ENCODE assay signal across 8 mouse cellular contexts in genomic region chr8:12872983-12873356, GRCm38 (mm10). TPM values are rescaled to one million over a fixed set of nuclear protein-coding genes. Genes with fewer than 3 reads are reported as not detected.
DNase-seq lines count a peak whose midpoint lies in the region; ATAC-seq and TF ChIP-seq lines count a peak whose summit lies in the region.

No protein-coding gene starts in this region.

- TF ChIP-seq EP300 in stomach, postnatal 0 days (optimal IDR thresholded peaks at IDR 0.05): no peak

- H3K27me3 ChIP-seq in thymus, adult 2 months (ENCODE audit: control insufficient read depth, insufficient read depth, low read length): no peaks in the 10 kb centered on the region
- H3K27me3 ChIP-seq in liver, embryonic 12.5 days (replicated peaks): peaks cover 86% of the 10 kb centered on the region
- H3K27me3 ChIP-seq in stomach, postnatal 0 days (ENCODE audit: control insufficient read depth, insufficient read depth, low read length): no peaks in the 10 kb centered on the region

- no peaks in the 10 kb centered on the region for H3K9me3 ChIP-seq in liver, embryonic 12.5 days (replicated peaks)
- H3K9me3 ChIP-seq in stomach, postnatal 0 days (ENCODE audit: control insufficient read depth, low read length): no peaks in the 10 kb centered on the region

- peaks cover 39% of the 10 kb centered on the region for H3K4me1 ChIP-seq in thymus, adult 2 months (replicated peaks; ENCODE audit: control insufficient read depth, insufficient read depth, low read length)
- peaks cover 13% of the 10 kb centered on the region for H3K4me1 ChIP-seq in liver, embryonic 12.5 days
- peaks cover 4% of the 10 kb centered on the region; the same call in 1 of the 2 replicates for H3K4me1 ChIP-seq in stomach, postnatal 0 days (replicated peaks; ENCODE audit: control insufficient read depth, insufficient read depth)

- peak overlapping the region; percentile 57; the same call in 1 of the 2 replicates for H3K9ac ChIP-seq in liver, embryonic 12.5 days
- no peak overlapping the region; the same call in 1 of the 2 replicates for H3K9ac ChIP-seq in stomach, postnatal 0 days (ENCODE audit: low read length)

- H3K36me3 ChIP-seq in thymus, adult 2 months (ENCODE audit: control insufficient read depth, insufficient read depth, low read length): no peaks in the 10 kb centered on the region
- H3K36me3 ChIP-seq in liver, embryonic 12.5 days: no peaks in the 10 kb centered on the region
- no peaks in the 10 kb centered on the region for H3K36me3 ChIP-seq in stomach, postnatal 0 days (ENCODE audit: control insufficient read depth, insufficient read depth, low read length)

- 0 out of 2 replicates have a peak, but pooled peaks have one; percentile 11 for ATAC-seq in liver, embryonic 12.5 days
- ATAC-seq in stomach, postnatal 0 days (ENCODE audit: low FRiP score, low TSS enrichment): no peak

- H3K27ac ChIP-seq in thymus, adult 2 months (ENCODE audit: control insufficient read depth, insufficient read depth, low read length): no peak overlapping the region
- H3K27ac ChIP-seq in liver, embryonic 12.5 days: no peak overlapping the region
- H3K27ac ChIP-seq in stomach, postnatal 0 days (replicated peaks): no peak overlapping the region

- H3K4me3 ChIP-seq in thymus, adult 2 months (ENCODE audit: control insufficient read depth, insufficient read depth, low read length): peak overlapping the region; percentile 57
- H3K4me3 ChIP-seq in liver, embryonic 12.5 days: peak overlapping the region; percentile 59
- H3K4me3 ChIP-seq in stomach, postnatal 0 days (ENCODE audit: low read depth, low read length): peak overlapping the region; percentile 38; the same call in 1 of the 2 replicates

- peak; percentile 40 for DNase-seq in embryo, embryonic 10.5 days (ENCODE audit: low spot score)
- no peak for DNase-seq in embryo, embryonic 9.5 days (ENCODE audit: extremely low spot score)
- no peak for DNase-seq in thymus, adult 2 months
- DNase-seq in thymus, postnatal 4 days: no peak
- no peak for DNase-seq in stomach, postnatal 0 days (ENCODE audit: low spot score)
- DNase-seq in urinary bladder, postnatal 14 days (ENCODE audit: low spot score): no peak
- no peak for DNase-seq in left cerebral cortex, adult 11 months (ENCODE audit: low spot score)

- peak overlapping the region; percentile 81 for H3K4me2 ChIP-seq in liver, embryonic 12.5 days
- H3K4me2 ChIP-seq in stomach, postnatal 0 days (replicated peaks; ENCODE audit: low read depth): peak overlapping the region; percentile 61

- no peak for TF ChIP-seq CTCF in thymus, adult 2 months (IDR thresholded peaks at IDR 0.05; ENCODE audit: borderline replicate concordance, control insufficient read depth, extremely low read depth, insufficient read depth, low read length, poor library complexity)
- no peak for TF ChIP-seq CTCF in stomach, postnatal 0 days (IDR thresholded peaks at IDR 0.05; ENCODE audit: low read depth)

- TF ChIP-seq POLR2A in thymus, adult 2 months (IDR thresholded peaks at IDR 0.05; ENCODE audit: control insufficient read depth, extremely low read depth, insufficient read depth, low read length, poor library complexity): no peak

- WGBS in thymus, adult 2 months: 3% methylated on average over 9 of the region's 9 CpGs
- WGBS in liver, embryonic 12.5 days (ENCODE audit: insufficient replicate concordance): 9% methylated on average over 8 of the region's 9 CpGs
- 7% methylated on average over 8 of the region's 9 CpGs for whole genome bisulfite sequencing in stomach, postnatal 0 days

RNA-seq across cellular contexts. Expression of gene Mcf2l, which starts 0.6 kb away (rescaled TPM):
- 9.4 and 9.7 TPM in 2 replicates for polyA plus RNA-seq in thymus, adult 2 months (2012; rRNA removed)
- 1.9 and 2.1 TPM in 2 replicates for polyA plus RNA-seq in liver, embryonic 12.5 days (2016; fragmentation: Nextera tagmentation; extraction: Ambion mirVana)
- polyA plus RNA-seq in stomach, postnatal 0 days (2015; fragmentation: Nextera tagmentation; extraction: Ambion mirVana): 9.6 TPM in 2 replicates
